Mouse (Mus musculus): ENCODE data around the gene Cfap61.

The Cfap61 gene

GRCm38 (mm10) chr2:146077117-146077516 lies 142.5 kb downstream of the Cfap61 start:
- in situ Hi-C loops (cut with MboI, MseI) = no loop called here

- in situ Hi-C loops (cut with MboI, MseI) = no loop called here
These were observed 145.7 kb downstream of the Cfap61 start for GRCm38 (mm10) chr2:146080282-146080681.

DNA sequence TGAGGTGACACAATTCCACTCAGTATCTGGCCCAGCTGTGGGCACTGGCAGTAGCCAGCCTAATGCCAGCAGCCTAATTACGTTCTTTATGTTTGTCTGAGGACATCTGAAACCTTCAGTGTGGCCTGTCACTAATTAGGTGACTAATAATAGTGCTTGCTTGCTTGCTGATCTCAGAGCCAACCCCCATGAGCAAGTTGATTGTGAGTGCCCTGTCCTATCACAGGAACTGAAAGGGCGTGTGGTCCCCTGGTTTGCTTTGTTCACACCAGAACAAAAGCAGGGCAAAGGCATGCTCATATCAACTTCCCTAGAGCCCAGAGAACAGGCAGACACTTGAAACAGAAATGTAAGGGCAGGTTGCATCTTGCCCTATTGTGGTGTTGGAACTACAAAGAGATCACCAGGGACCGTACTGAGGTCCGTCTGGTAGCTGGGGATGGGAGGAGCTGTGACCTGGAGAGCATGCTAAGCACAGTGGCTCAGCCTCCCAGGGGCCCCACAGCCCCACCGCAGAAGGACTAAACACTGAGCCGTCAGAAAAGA lies 148.8 kb downstream of the Cfap61 start:
- in situ Hi-C loops (cut with MboI, MseI) = no loop called here

GRCm38 (mm10) chr2:146087411-146087810 lies 152.8 kb downstream of the Cfap61 start:
- in situ Hi-C loops (cut with MboI, MseI) = no loop called here

GRCm38 (mm10) chr2:146089157-146089692 lies 154.6 kb downstream of the Cfap61 start:
- in situ Hi-C loops (cut with MboI, MseI) = no loop called here

DNA sequence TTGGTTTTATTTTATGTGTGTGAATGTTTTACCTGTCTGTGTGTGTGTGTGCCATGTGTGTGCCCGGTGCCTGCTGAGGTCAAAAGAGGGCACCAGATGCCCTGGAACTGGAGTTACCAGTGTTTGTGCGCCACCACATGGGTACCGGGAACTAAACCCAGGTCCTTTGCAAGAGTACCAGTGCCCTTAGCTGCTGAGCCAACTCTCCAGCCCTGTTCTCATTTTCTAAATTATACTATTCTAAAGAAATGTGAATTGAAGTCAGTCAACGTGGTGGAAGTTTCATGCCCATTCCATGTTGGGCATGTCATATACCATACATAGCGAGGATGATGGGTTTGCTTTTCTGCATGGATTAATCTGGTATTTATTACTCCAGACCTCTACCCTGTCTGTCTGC lies 162.9 kb downstream of the Cfap61 start:
- in situ Hi-C loops (cut with MboI, MseI) = no loop called here

DNA sequence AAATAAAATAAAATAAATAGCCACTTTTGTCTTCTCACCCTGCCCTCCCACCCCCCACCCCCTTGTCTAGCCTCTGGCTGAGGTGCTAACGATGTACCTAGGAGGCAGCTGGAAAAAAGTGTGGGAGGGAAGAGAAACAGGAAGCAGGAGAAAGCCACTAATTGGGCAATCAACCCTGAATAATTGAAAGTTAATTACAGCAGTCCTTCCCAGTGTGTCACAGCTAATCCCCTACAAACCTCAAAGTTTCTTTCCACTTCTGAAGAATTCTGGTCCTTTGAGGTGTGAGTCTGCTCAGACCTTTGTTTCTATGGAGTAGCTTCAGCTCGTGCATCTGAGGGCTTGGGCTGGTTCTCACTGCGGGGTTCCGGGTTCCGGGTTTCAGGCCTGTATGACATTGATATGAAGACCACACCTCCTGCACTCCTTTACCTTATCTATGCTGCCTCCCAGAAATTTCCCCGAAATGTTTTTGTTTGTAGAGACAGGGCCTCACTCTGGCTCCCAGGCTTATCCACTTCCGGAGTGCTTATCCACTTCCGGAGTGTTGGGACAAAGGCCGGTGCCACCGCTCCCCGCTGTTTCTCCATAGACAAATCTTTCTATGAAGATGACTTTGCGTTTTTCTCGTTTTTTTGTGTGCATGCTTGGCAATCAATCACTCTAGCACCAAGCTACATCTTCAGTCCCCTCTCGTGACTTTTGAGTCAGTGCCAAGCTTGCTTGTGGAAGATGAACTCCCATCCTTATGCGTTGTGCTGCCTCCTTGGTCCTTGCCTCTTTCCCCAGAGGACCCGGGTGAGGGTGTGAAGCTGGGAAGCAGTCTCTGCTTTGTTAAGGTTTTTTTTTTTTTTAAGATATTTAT lies 164.5 kb downstream of the Cfap61 start:
- in situ Hi-C loops (cut with MboI, MseI) = no loop called here

- in situ Hi-C loops (cut with MboI, MseI) = no loop called here
These were observed 165.3 kb downstream of the Cfap61 start for GRCm38 (mm10) chr2:146099838-146100237.

GRCm38 (mm10) chr2:146100489-146101060 lies 166.0 kb downstream of the Cfap61 start:
- in situ Hi-C loops (cut with MboI, MseI) = no loop called here

DNA sequence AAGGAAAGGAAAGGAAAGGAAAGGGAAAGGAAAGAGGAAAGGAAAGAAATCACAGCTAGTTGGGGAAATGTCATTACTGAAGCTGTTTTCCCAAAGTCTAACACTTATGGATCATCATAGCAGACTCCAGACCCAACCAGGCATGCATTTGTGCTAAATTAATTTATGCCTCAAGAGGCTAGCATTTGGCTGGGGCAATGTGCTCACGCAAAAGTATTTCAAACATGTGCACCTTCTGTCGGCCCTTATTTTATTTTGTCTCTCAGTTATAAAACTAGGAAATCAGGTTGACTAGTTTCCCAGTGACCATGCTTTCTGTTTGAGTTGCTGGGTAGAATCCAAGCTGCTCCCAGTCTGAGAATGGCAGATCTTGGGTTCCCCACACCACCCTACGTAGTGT lies 168.0 kb downstream of the Cfap61 start:
- in situ Hi-C loops (cut with MboI, MseI) = no loop called here

- in situ Hi-C loops (cut with MboI, MseI) = no loop called here
These were observed 170.8 kb downstream of the Cfap61 start for GRCm38 (mm10) chr2:146105341-146105740.

- in situ Hi-C loops (cut with MboI, MseI) = no loop called here
These were observed 173.4 kb downstream of the Cfap61 start for GRCm38 (mm10) chr2:146107980-146108379.

DNA sequence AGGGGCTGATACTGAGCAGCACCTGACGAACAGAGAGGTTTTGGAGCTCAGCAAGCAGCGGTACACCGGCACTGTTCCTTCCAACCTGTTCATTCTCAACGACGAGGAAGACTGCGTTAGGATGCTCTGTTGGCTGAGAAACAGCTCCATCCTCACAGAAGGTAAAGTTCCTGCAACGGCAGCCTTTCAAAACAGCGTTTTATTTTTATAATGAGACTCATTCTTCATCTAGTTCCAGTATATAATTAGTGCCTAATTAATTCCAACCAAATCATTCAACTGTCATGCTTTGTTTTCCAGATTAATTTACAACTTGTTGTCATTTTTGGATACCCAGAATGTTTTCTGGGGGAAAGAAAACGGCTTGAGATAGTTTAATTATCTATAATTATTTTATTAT lies 175.3 kb downstream of the Cfap61 start:
- in situ Hi-C loops (cut with MboI, MseI) = no loop called here

- in situ Hi-C loops (cut with MboI, MseI) = no loop called here
These were observed 181.7 kb downstream of the Cfap61 start for GRCm38 (mm10) chr2:146116282-146116681.

DNA sequence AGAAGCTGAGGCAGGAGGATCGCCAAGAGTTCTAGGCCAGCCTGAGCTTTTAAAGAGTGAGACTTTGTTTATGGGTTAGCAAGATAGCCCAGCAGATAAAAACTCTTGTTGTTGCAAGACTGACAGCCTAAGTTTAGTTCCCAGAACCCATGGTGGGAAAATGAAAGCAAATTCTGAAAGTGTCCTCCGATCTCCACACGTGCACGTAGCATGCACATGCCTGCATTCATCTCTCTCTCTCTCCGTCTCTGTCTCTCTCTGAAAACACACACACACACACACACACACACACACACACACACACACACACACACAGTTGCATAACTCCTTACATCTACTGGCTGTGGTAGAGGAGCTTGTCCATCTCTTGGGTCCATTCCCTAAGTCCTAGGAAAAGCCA lies 182.1 kb downstream of the Cfap61 start:
- in situ Hi-C loops (cut with MboI, MseI) = no loop called here

DNA sequence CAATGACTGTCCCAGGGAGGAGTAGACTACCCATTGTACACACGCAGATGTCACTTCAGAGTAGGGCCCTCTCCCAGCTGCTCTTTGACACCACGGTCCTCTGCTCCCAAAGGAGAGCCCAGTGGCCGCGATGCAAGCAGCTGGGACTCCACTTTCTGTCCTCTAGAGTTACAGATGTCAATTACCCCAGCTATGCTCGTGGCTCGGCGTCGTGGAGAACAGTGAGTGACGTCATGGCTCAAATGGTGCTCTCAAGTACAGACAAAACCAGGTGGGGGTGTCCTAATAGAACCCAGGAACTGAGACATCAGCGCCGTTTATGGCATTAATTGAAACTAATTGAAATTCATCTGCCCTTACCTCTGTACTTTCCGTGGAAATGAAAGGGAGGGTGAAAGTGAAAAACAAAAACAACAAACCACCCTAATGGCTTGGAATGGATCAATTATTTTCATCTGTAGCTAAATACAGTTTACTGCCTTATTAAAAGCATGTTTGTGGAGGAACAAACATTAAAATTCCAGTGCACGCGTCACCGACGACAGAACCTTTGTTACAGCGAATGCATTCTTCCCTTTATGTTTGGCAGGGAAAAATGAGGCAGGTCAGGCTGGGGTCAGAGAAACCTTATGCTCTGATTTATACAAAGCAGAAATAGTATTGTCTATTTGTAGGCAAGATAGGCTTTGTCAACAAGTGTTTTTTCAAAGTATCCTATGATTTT lies 182.8 kb downstream of the Cfap61 start:
- in situ Hi-C loops (cut with MboI, MseI) = no loop called here

- in situ Hi-C loops (cut with MboI, MseI) = no loop called here
These were observed 183.4 kb downstream of the Cfap61 start for GRCm38 (mm10) chr2:146117915-146118403.

- in situ Hi-C loops (cut with MboI, MseI) = no loop called here
These were observed 187.0 kb downstream of the Cfap61 start for GRCm38 (mm10) chr2:146121551-146121950.

- in situ Hi-C loops (cut with MboI, MseI) = no loop called here
These were observed 190.5 kb downstream of the Cfap61 start for GRCm38 (mm10) chr2:146125129-146125528.

DNA sequence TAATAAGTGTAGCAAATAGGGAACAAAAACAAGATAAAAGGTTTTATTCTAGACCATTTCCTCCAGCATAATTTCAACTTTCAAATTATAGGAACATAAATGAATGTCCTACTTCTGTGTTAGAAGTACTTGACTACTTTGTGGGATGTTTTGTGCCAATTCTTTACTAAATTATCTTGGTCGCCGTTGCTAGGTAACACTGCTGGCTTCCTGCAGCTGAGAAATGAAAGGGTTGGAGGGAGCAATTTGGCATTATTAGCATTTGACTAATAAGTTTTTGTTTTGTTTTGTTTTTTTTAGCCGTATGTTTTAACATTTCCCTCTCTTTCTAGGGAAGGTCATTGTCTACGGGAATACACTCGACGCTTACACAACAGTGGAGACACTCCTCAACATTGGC lies 194.0 kb downstream of the Cfap61 start:
- in situ Hi-C loops (cut with MboI, MseI) = no loop called here

GRCm38 (mm10) chr2:146130514-146130913 lies 195.9 kb downstream of the Cfap61 start:
- in situ Hi-C loops (cut with MboI, MseI) = no loop called here

DNA sequence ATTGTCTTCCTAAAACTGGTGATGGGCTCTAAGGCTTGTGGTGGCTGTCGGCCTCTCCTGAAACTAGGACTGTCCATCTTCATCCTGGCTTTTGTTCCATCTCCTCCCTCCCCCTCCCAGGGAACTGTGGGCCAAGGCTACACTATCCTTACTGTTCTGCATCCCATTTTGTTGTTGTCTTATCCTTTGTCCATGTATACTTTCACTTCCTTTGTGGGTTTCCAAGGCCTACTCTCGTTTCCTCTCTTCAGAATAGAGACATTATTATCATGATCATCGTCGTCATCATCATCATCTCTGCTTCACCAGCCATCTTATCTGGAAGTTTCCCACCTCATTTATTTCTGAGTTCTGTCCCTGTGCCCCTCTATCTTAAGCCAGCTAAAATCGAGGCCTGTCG lies 199.7 kb downstream of the Cfap61 start:
- in situ Hi-C loops (cut with MboI, MseI) = no loop called here
